Mouse (Mus musculus) erythroblast, embryonic 14.5 days (primary cell): ENCODE measurements around the gene Tmem82. TPM values are rescaled to one million over a fixed set of nuclear protein-coding genes. Genes with fewer than 3 reads are reported as not detected.

Experiments
- H3K27me3 ChIP-seq: 2 replicates; pipeline ENCODE4 v1.6.1; 2012; ENCODE audit warnings: inconsistent platforms; ENCODE audit not compliant: control insufficient read depth
- H3K36me3 ChIP-seq: 2 replicates; pipeline ENCODE4 v1.6.1; 2012; ENCODE audit warnings: mild to moderate bottlenecking, inconsistent platforms; ENCODE audit not compliant: control insufficient read depth
- H3K4me1 ChIP-seq: 2 replicates; pipeline ENCODE4 v1.6.1; 2012; ENCODE audit warnings: inconsistent platforms; ENCODE audit not compliant: control insufficient read depth
- H3K4me3 ChIP-seq: replicated peaks from 2 replicates; pipeline ENCODE3; 2012; ENCODE audit warnings: moderate library complexity, mild to moderate bottlenecking, inconsistent platforms
- H3K9me3 ChIP-seq: 2 replicates; pipeline ENCODE4 v1.6.1; 2012; ENCODE audit warnings: low read length, inconsistent platforms, mixed read lengths; ENCODE audit not compliant: control insufficient read depth
- GATA1 ChIP-seq: IDR thresholded peaks from 2 replicates; pipeline ENCODE4 v1.6.1; 2012; ENCODE audit warnings: low read length, inconsistent platforms, mixed read lengths
- TAL1 ChIP-seq: IDR thresholded peaks from 3 replicates; pipeline ENCODE4 v1.6.1; 2012; ENCODE audit warnings: low read length, inconsistent platforms, mixed read lengths
- polyA plus RNA-seq: library from polyadenylated mRNA; stranded (reverse); fragments of >175 nt; gene quantifications from 2 replicates; pipeline ENCODE4 v1.2.3, GENCODE M21; 2012

The Tmem82 gene
- polyA plus RNA-seq, 1 experiment, result 0.03 TPM

DNA sequence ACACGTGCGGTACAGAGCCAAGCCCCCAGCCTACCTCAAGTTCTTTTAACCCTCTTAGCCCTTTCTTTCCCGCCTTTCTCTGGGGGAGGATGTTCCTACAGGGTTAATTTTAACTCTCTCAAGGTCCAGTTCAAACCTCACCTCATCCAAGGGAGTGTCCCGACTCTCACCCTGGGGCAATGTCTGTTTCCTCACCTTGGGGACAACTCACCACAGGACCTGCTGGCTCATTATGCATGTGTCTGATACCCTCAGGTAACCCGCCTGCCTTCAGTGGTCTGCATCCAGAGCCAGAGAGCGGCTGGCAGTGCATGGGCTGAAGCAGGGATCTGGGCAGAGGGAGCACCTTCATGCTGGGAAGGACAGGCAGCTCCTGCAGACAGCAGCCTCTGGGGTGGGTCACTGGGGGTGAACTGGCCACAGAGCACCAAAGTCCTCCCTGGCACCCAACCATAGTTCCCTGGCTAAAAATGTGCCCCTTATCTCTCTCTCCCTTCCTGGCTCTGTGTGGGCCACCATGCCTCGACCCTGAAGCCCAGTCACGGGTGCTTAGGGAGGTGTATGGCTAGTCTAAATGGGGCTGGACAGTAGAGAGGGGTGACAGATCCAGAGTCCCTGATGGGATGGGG lies 21.6 kb downstream of the Tmem82 start:
- Histone ChIP-seq H3K4me3 (no peak overlapping the region), H3K36me3 (no peaks in the 10 kb centered on the region), H3K9me3 (no peaks in the 10 kb centered on the region), H3K27me3 (peaks cover 54% of the 10 kb centered on the region), H3K4me1 (no peaks in the 10 kb centered on the region)
- no peak for TF ChIP-seq TAL1
- no peak for TF ChIP-seq GATA1

DNA sequence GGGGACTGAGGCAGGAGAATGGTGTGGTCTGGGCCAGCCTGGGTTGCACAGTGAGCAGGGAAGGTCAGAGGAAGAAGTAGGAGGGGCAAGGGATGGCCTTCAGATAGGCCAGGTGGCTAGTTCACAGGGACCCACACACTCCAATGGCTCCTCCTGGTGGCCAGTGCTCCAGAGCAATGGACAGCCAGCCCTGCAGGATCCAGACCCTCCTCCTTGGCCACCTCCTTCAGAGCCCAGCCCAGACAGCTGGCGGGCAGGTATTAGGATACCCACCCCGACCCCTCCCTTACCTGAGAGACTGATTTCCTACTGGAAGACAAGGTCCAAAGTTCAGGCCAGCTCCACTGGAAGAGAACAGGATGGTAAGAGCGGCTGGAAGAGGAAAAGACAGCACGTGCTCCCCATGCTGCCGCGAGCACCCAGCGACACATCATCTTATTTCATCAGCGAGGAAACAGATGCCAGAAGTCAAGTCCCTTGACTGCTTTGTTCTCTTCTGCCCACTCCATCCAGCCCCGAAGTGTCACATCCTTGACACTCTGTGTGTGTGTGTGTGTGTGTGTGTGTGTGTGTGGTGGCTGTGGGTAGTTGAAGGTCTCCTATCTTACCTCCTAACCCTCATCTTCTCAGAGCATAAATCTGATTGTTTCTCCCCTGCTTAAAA lies 22.7 kb downstream of the Tmem82 start:
- Histone ChIP-seq H3K4me3 (no peak overlapping the region), H3K4me1 (no peaks in the 10 kb centered on the region), H3K27me3 (peaks cover 45% of the 10 kb centered on the region), H3K36me3 (no peaks in the 10 kb centered on the region), H3K9me3 (no peaks in the 10 kb centered on the region)
- TF ChIP-seq GATA1 (no peak), TAL1 (no peak)

DNA sequence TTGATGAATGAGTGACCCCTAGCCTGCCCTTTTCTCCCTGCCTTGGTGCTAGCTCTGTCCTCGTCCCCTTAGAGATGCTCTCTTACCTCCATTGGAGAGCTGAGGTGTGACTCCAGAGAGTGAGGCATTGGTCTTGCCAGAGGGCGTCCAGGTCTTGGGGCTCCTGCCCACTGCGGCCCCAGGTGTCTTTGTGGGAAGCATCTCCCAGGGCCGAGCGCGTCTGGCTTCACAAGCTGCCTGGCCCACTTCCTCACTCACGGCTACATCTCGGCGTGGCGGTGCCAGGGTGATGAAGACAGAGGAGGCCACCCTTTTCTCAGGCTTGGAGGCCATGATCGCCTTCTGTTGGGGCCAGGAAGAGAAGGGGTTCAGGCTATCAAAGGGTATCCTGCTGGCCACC lies 23.3 kb downstream of the Tmem82 start:
- TF ChIP-seq GATA1 (no peak), TAL1 (no peak)
- H3K27me3 ChIP-seq, result peaks cover 39% of the 10 kb centered on the region
- H3K9me3 ChIP-seq, result no peaks in the 10 kb centered on the region
- no peaks in the 10 kb centered on the region for H3K36me3 ChIP-seq
- no peaks in the 10 kb centered on the region for H3K4me1 ChIP-seq
- H3K4me3 ChIP-seq, result no peak overlapping the region

DNA sequence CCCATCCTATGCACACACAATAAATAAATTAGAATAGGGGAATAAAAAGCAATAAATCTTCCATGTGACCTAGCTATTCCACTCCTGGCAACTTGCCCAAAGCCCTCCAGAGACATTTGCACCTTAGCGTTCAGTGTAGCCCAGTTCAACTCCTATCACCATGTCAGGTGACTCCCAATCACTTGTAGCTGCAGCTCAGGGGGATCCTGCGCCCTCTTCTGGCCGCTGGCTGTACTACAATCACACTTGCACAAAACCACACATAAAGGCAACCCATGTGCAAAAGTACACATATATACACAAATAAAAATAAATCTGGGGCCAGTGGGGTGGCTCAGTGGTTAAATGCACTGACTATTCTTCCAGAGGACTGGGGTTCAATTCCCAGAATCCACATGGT lies 26.9 kb downstream of the Tmem82 start:
- Histone ChIP-seq H3K4me3 (no peak overlapping the region), H3K9me3 (no peaks in the 10 kb centered on the region), H3K4me1 (no peaks in the 10 kb centered on the region), H3K36me3 (no peaks in the 10 kb centered on the region), H3K27me3 (peaks cover 3% of the 10 kb centered on the region)
- no peak for TF ChIP-seq GATA1
- TF ChIP-seq TAL1, result no peak

DNA sequence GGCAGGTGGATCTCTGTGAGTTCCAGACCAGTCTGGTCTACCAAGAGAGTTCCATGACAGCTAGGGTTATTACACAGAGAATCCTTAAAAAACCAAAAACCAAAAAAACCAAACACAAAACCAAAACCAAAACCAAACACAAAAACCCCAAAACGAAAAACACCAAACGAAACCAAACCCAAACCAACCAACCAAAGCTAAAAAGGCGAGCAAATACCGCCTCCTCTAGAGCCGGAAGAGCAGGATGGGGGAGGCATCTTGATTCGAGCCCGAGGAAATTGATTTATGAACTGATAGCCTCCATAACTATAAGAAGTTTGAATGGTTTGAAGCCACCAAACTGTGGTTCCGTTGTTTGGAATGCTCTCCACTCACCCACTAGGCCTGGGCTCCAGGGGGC lies 34.5 kb downstream of the Tmem82 start:
- Histone ChIP-seq H3K4me3 (no peak overlapping the region), H3K27me3 (no peaks in the 10 kb centered on the region), H3K36me3 (no peaks in the 10 kb centered on the region), H3K4me1 (no peaks in the 10 kb centered on the region), H3K9me3 (no peaks in the 10 kb centered on the region)
- no peak for TF ChIP-seq TAL1
- no peak for TF ChIP-seq GATA1

DNA sequence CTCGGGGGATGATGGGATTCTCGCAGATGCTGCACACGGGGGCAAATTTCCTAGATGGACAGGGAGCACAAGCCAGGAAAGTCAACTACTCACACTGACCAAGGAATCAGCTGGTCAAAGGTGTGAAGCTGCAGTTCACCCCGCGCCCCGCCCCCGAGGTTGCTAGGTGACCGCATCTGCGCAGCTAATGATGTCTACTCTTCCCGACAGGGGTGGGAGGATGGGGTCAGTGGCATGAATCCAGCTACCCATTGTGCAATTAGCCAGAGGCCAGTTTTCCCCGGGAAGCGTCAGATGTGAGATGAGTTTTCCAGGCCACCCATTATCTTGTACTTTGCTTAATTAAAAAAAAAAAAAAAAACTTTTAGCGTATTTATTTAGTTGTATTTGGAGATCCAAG lies 37.4 kb downstream of the Tmem82 start:
- Histone ChIP-seq H3K27me3 (no peaks in the 10 kb centered on the region), H3K4me3 (no peak overlapping the region), H3K36me3 (no peaks in the 10 kb centered on the region), H3K9me3 (peaks cover 3% of the 10 kb centered on the region; the same call in 1 of the 2 replicates), H3K4me1 (no peaks in the 10 kb centered on the region; the same call in 1 of the 2 replicates)
- TF ChIP-seq GATA1 (no peak), TAL1 (no peak)

DNA sequence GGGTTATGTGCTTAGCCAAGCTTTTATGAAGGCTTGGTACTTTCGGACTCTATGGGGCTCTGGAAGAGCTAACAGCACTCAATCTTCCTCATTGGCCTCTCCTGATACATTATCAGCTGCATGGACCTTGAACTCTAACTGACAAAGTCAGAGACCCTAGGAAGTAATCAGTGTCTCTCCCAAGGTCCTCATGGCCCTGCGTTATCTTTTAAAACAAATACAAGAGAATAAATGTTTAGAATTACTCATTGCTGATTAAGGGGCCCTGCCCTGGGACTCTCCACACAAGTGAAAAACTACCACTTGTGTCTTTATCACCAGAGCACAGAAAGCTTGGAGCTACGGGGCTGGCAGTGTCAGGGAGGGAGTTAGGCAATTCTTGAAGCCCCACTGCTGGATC lies 39.6 kb downstream of the Tmem82 start:
- Histone ChIP-seq H3K36me3 (no peaks in the 10 kb centered on the region), H3K27me3 (peaks cover under 1% of the 10 kb centered on the region; the same call in 1 of the 2 replicates), H3K4me1 (no peaks in the 10 kb centered on the region; the same call in 1 of the 2 replicates), H3K9me3 (peaks cover 3% of the 10 kb centered on the region; the same call in 1 of the 2 replicates), H3K4me3 (no peak overlapping the region)
- TF ChIP-seq TAL1, result no peak
- TF ChIP-seq GATA1, result no peak

DNA sequence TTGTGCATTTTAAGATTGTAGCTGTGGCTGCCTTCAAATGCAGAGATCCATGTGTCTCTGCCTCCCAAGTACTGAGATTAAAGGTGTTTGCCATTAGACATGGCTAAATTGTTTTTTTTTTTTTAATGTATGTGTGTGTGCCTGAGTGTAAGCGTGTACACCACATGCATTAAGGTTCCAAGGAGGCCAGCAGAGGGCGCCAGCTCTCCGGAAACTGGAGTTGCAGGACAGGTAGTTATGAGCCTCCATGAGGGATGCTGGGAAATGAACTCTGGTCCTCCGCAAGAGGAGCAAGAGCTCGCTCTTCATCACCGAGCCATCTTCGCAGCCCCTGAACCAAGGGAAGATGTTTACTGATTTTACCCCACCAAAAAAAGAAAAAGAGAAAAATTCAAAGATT lies 41.6 kb downstream of the Tmem82 start:
- no peak for TF ChIP-seq GATA1
- no peak for TF ChIP-seq TAL1
- no peak overlapping the region for H3K4me3 ChIP-seq
- no peaks in the 10 kb centered on the region for H3K36me3 ChIP-seq

DNA sequence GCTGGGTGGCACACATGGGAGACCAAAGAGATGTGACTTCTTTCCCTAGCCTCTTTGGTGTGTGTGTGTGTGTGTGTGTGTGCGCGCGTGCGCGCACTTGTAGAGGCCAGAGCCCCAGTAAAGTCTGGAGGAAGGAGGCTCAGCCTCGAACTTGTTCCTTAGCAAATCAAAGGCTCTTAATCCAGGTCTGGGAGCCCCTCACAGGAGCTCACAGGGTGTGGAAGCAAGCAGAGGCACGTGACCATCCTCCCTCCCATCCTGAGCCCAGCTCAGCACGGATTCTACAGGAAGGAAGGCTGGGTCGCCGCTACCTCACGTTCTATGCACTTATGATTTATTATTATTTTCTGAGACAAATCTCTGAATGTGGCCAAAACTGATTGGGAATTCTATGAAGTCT lies 42.0 kb downstream of the Tmem82 start:
- Histone ChIP-seq H3K4me1 (peaks cover under 1% of the 10 kb centered on the region), H3K9me3 (peaks cover 3% of the 10 kb centered on the region; the same call in 1 of the 2 replicates), H3K27me3 (peaks cover 6% of the 10 kb centered on the region; the same call in 1 of the 2 replicates), H3K4me3 (no peak overlapping the region), H3K36me3 (no peaks in the 10 kb centered on the region)
- no peak for TF ChIP-seq GATA1
- no peak for TF ChIP-seq TAL1

More for the DNA sequence above, 41.6 kb downstream of the Tmem82 start:
- Histone ChIP-seq H3K27me3 (peaks cover 5% of the 10 kb centered on the region; the same call in 1 of the 2 replicates), H3K9me3 (peaks cover 3% of the 10 kb centered on the region; the same call in 1 of the 2 replicates), H3K4me1 (no peaks in the 10 kb centered on the region; the same call in 1 of the 2 replicates)
